Mouse (Mus musculus): Measurements from ENCODE around the gene Noa1.

The Noa1 gene

DNA sequence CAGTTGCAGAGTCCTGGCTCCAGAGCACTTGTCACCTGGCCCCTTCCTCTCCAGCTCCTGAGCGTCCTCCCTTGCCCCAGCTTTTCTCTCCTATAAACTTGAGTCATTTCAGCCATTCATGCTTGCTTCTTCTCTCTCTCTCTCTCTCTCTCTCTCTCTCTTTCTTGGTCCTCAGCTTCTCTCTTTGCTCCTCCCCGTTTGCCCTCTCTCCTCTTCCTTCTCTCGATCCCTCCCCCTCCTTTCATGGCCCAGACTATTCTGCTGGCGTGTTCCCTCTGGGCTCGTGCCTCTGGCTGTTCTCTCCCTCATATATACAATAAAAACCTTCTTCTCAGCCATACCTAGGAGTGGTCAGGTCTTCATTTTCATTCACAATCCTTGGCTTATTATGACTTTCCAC, 58.2 kb downstream of the Noa1 start:
- DNase-seq, result no peak

DNA sequence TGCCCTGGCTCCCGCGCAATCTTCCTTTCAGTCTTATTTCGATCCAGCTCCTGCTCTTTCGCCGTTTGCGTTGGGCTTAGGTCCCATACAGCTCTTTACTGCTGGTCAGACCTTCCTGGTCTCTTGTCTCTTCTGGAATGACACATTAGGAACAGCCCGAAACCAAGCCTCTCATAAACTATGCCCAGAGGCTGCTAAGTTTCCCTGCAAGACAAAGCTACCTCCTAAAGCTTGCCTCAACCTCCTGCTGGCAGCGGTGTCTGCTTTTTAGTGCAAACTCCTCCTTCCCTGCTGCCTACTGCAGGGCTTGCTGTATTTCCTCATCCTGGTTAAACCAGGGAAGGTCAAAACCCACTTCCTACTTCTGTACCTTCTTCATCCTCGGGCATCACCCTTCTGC, 59.8 kb downstream of the Noa1 start:
- DNase-seq, result no peak

DNA sequence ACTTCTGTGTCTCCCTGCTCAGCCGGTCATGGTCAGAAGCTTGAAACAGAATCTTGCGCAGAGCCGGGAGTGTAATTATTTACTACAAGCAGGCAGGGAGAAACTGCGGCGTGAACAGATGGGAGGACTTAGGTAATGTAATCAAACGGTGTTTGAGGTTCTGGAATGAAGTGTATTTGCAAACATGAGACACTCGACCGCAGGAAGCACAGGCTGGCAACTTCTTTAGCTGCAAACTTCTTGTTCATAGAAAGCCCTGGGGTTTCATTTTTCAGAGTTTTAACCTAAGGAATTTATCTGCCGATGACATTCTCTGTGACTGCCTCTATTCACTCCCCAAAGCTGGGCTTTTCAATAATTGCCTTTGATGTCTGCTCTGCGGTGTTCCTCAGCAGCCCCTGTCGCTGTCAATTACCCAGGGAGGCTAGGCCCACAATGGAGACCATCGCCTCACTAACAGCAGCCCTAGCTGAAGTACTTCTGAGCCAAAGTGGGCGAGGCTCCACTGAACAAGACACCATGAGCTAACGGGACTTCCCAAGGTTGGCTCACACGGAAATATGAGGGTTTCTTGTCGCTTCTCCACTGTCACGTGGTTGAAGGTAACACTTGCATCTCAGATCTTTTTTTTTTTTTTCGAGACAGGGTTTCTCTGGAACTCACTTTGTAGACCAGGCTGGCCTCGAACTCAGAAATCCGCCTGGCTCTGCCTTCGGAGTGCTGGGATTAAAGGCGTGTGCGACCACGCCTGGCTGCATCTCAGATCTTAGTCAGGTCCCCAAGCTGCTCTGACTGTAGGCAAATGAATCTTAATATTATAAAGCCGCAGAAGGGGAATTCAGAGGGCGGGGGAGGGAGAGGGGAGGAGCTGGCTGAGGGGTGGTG, 63.9 kb downstream of the Noa1 start:
- peak; percentile 73 for DNase-seq

DNA sequence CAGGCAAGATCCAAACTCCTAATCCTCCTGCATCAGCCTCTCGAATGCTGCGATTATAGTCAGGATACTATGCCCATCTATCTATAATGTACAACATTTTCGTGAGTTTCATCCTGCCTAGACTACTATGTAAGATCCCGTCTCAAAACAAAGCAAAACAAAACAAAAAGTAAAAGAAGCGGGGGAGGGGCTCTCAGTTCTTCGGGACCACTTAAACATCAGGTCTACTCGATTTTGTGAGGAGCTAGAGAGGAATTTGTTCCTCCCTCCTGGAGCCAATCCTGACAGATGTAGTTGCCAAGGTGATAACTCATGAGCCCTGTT, 64.5 kb downstream of the Noa1 start:
- DNase-seq, result no peak

DNA sequence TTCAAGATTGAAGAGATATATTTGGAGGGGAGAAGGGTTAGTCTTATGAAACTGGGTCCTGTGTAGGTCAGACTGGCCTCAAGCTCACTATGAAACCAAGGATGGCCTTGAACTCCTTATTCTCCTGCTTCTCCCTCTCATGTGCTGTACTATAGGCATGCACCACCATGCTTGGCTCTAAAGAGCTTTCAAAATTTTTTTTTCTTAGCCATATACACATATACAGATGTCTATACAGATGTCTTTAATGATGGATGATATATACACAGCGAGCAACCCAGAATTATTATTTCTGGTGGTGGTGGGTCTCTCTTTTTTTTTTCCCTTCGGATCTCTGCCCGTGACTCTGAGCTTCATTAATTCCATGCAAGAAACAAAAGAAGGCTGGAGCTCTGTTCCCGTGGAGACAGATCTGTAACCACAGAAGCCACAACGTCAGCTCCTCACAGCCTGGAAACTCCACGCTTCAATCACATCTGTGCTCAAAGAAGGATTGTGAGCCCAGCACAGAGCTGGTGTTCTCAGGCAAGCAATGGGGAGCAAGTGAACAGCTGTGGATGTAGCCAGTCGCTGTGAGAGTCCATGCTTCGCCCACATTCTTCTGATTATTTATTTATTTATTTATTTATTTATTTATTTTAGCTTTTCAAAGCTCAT, 65.4 kb downstream of the Noa1 start:
- peak; percentile 45 for DNase-seq
